Mouse (Mus musculus) c-Kit-positive CD71-positive TER-119-positive erythroid progenitor cells, embryonic 14.5 days (primary cell): ENCODE measurements around the gene Vps8.
"Not testable (repeated sequence)": the region's sequence is repeated elsewhere in the genome, so short reads cannot be mapped to it uniquely, and the experiment has no call there.

Experiments used
- DNase-seq: peaks from one replicate; pipeline ENCODE4 v3.0.0-alpha.2; 2013; ENCODE audit warnings: low spot score

The Vps8 gene

GRCm38 (mm10) chr16:21665423-21665986 lies 242.6 kb downstream of the Vps8 start:
- DNase-seq = no peak

GRCm38 (mm10) chr16:21671878-21672277 lies 249.0 kb downstream of the Vps8 start:
- DNase-seq = no peak

GRCm38 (mm10) chr16:21673046-21673445 lies 250.1 kb downstream of the Vps8 start:
- DNase-seq = not testable (repeated sequence)

GRCm38 (mm10) chr16:21673651-21674050 lies 250.7 kb downstream of the Vps8 start:
- DNase-seq = not testable (repeated sequence)

- DNase-seq = no peak
These were observed 253.9 kb downstream of the Vps8 start for GRCm38 (mm10) chr16:21676791-21677190.

- no peak for DNase-seq
These were observed 264.5 kb downstream of the Vps8 start for GRCm38 (mm10) chr16:21687406-21687805.

- DNase-seq = no peak
These were observed 266.2 kb downstream of the Vps8 start for GRCm38 (mm10) chr16:21689141-21689540.

GRCm38 (mm10) chr16:21690216-21690755 lies 267.4 kb downstream of the Vps8 start:
- no peak for DNase-seq

- no peak for DNase-seq
These were observed 271.1 kb downstream of the Vps8 start for GRCm38 (mm10) chr16:21693981-21694462.
